Mouse (Mus musculus) lung, embryonic 15.5 days (tissue): Measurements from ENCODE around the gene Trub1. TPM values are rescaled to one million over a fixed set of nuclear protein-coding genes. Genes with fewer than 3 reads are reported as not detected.

Experiments used
- ATAC-seq: fragments of 200-750 bp; cut with Nextera tagmentation; 2 replicates; pipeline ENCODE4 v1.8.0; 2017; ENCODE audit warnings: moderate number of reproducible peaks, borderline replicate concordance; ENCODE audit not compliant: low FRiP score, low TSS enrichment; ENCODE audit errors: extremely low read depth
- H3K27ac ChIP-seq: fragments of 300-500 bp; sonication (generic); 2 replicates; pipeline ENCODE4 v1.5.1; 2015; ENCODE audit warnings: moderate library complexity, mild to moderate bottlenecking, inconsistent platforms
- H3K27me3 ChIP-seq: fragments of 300-500 bp; sonication (generic); 2 replicates; pipeline ENCODE4 v1.6.1; 2015; ENCODE audit warnings: inconsistent platforms
- H3K36me3 ChIP-seq: fragments of 300-500 bp; sonication (generic); 2 replicates; pipeline ENCODE4 v1.6.1; 2015; ENCODE audit warnings: inconsistent platforms
- H3K4me1 ChIP-seq: fragments of 300-500 bp; sonication (generic); 2 replicates; pipeline ENCODE4 v1.6.1; 2015; ENCODE audit warnings: inconsistent platforms
- H3K4me2 ChIP-seq: fragments of 300-500 bp; sonication (generic); 2 replicates; pipeline ENCODE4 v1.6.1; 2015; ENCODE audit warnings: inconsistent platforms, mild to moderate bottlenecking, moderate library complexity
- H3K4me3 ChIP-seq: fragments of 300-500 bp; sonication (generic); 2 replicates; pipeline ENCODE4 v1.5.1; 2015; ENCODE audit warnings: mild to moderate bottlenecking, inconsistent platforms
- H3K9ac ChIP-seq: fragments of 300-500 bp; sonication (generic); 2 replicates; pipeline ENCODE4 v1.6.1; 2015; ENCODE audit warnings: inconsistent platforms
- H3K9me3 ChIP-seq: fragments of 300-500 bp; sonication (generic); 2 replicates; pipeline ENCODE4 v1.6.1; 2016; ENCODE audit warnings: inconsistent platforms
- WGBS: fragments of 180-500 bp; shearing (Covaris S2); methylation state at CpG from one replicate; pipeline ENCODE4 v1.1.7; 2015; 5-methylcytosine and 5-hydroxymethylcytosine counted together
- polyA plus RNA-seq: library from polyadenylated mRNA; unstranded; fragments of >200 nt; fragmentation: Nextera tagmentation; extraction: Ambion mirVana; gene quantifications from 2 replicates; pipeline ENCODE4 v1.2.1, GENCODE M21; 2015

Trub1 gene
- polyA plus RNA-seq, 1 experiment from 2014 or later = 24.3 TPM

DNA sequence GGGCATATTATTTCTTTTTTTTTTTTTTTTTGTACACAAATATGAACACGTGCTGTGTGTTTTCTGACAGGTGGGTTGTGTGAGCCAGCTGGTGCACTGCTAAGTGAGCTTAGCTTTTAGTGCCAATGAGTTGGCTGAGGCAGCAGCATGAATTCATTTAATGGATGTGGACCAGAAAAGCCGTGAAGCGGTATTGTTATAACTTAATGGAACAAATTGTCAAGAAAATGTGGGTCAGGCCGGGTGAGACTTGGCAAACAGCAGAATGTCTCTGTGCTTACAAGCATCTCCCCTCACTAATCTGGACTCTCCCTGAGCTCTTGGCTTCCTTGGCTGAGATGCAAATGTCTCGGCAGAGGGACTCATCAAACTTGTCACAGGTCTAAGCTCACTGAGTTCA is 7.7 kb upstream of the Trub1 start:
- no peak for ATAC-seq
- peaks cover 23% of the 10 kb centered on the region for H3K4me1 ChIP-seq
- no peak overlapping the region for H3K27ac ChIP-seq
- H3K4me3 ChIP-seq = no peak overlapping the region
- 41% methylated on average over 5 of the region's 5 CpGs for WGBS
- H3K9me3 ChIP-seq = no peaks in the 10 kb centered on the region
- H3K36me3 ChIP-seq = no peaks in the 10 kb centered on the region
- no peak overlapping the region for H3K9ac ChIP-seq
- no peaks in the 10 kb centered on the region for H3K27me3 ChIP-seq
- no peak overlapping the region for H3K4me2 ChIP-seq

DNA sequence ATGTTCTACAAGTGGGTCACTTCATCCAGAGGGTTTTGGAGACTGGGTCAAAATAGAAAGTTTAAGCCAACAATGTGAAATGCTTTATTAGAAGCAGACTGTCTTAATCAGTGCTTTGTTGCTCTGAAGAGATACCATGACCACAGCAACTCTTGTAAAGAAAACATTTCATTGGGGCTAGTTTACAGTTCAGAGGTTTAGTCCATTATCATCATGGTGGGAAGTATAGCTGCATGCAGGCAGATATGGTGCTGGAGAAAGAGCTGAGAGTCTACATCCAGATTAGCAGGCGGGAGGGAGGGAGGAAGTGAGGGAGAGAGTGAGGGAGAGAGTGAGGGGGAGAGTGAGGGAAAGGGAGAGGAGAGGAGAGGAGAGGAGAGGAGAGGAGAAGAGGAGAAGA is 1.9 kb upstream of the Trub1 start:
- 56% methylated on average over 1 of the region's 1 CpGs for WGBS
- H3K4me3 ChIP-seq = no peak overlapping the region

DNA sequence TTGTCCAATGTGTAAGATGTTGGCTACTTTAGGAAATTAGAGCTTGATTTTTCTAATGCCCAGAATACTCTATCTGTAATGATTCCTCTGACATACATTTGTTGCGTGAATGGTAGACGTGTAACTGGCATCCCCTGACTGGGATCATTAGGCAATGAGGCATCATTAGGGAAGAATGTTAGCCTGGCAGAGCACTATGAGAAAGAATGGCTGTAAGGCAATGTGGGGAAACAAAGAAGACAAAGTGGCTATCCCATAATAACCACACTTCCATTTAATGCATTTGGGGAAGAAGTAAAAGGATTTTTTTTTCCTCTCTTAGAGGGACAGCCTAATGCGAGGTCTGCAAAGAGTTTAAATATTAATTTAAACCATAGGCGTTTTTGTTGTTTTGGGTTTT is 950 bp upstream of the Trub1 start:
- Histone ChIP-seq H3K4me2 (no peak overlapping the region), H3K4me1 (peaks cover 10% of the 10 kb centered on the region), H3K9me3 (no peaks in the 10 kb centered on the region), H3K27ac (no peak overlapping the region), H3K36me3 (no peaks in the 10 kb centered on the region), H3K27me3 (no peaks in the 10 kb centered on the region), H3K4me3 (no peak overlapping the region), H3K9ac (no peak overlapping the region)
- WGBS = 85% methylated on average over 4 of the region's 4 CpGs
- ATAC-seq = no peak

More for the DNA sequence above, 1.9 kb upstream of the Trub1 start:
- no peaks in the 10 kb centered on the region for H3K36me3 ChIP-seq
- H3K4me1 ChIP-seq = peaks cover 18% of the 10 kb centered on the region
- H3K9ac ChIP-seq = no peak overlapping the region
- no peak overlapping the region for H3K27ac ChIP-seq
- no peak overlapping the region for H3K4me2 ChIP-seq
- H3K27me3 ChIP-seq = no peaks in the 10 kb centered on the region
- no peak for ATAC-seq
- no peaks in the 10 kb centered on the region for H3K9me3 ChIP-seq

DNA sequence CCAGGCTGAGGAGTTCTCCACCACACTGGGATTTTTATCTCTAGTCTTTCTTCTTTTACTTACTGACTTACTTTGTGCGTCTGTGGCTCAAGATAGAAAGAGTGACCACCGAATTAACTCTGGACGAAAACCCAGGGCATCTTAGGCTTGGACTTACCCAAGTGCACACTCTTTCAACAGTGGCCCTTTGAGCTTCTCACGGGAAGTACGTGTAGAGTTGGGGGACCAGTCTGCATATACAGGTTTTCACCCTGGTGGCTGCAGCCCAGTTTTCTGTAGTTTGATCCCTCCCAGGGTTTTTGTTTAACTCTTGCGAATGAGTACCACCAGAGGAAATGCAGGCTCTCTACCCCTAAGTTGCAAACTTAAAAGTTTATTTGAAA is 497 bp downstream of the Trub1 start:
- Histone ChIP-seq H3K4me1 (peaks cover 10% of the 10 kb centered on the region), H3K4me3 (peak overlapping the region; percentile 96), H3K9me3 (no peaks in the 10 kb centered on the region), H3K27ac (peak overlapping the region; percentile 67), H3K4me2 (peak overlapping the region; percentile 60), H3K9ac (peak overlapping the region; percentile 74), H3K36me3 (peaks cover 3% of the 10 kb centered on the region; the same call in 1 of the 2 replicates), H3K27me3 (no peaks in the 10 kb centered on the region)
- ATAC-seq = peak; percentile 9; the same call in 1 of the 2 replicates
- 3% methylated on average over 6 of the region's 6 CpGs for WGBS

DNA sequence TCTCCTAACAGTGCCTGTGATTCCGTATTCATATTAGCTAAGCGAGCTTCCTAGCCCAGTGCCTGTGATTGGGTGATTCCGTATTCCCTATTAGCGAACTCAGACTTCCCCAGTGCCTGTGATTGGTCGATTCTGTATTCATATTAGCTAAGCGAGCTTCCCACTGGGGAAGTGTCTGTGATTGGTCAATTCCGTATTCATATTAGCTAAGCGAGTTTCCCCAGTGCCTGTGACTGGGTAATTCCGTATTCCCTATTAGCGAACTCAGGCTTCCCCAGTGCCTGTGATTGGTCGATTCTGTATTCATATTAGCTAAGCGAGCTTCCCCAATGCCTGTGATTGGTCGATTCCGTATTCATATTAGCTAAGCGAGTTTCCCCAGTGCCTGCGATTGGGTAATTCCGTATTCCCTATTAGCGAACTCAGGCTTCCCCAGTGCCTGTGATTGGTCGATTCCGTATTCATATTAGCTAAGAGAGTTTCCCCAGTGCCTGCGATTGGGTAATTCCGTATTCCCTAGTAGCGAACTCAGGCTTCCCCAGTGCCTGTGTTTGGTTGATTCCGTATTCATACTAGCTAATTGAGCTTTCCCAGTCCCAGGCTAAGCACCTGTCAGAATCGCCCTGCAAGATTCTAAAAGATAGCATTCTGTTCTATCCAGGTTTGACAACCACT is 2.7 kb downstream of the Trub1 start:
- no peak for ATAC-seq
- 95% methylated on average over 25 of the region's 25 CpGs for WGBS

DNA sequence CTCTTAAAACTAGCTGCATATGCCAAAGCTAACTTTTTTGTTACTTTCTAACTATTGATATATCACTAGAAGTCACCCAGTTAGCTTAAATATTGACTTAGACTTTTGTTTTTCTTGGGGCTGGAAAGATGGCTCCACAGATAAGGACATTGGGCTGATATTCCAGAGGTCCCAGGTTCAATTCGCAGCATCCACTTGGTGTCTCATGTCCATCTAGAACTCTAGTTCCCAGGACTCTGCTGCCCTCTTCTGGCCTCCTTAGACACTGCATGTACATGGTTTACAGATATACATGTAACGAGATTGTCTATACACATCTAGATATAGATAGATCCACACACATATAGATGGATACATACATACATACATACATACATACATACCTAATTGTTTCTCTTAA is 4.4 kb downstream of the Trub1 start:
- Histone ChIP-seq H3K4me1 (peaks cover 10% of the 10 kb centered on the region), H3K27me3 (no peaks in the 10 kb centered on the region), H3K9me3 (no peaks in the 10 kb centered on the region), H3K27ac (no peak overlapping the region), H3K36me3 (peaks cover 10% of the 10 kb centered on the region; the same call in 1 of the 2 replicates), H3K4me3 (no peak overlapping the region), H3K4me2 (no peak overlapping the region), H3K9ac (no peak overlapping the region)
- ATAC-seq = no peak
- 67% methylated on average over 2 of the region's 2 CpGs for WGBS

More for the DNA sequence above, 2.7 kb downstream of the Trub1 start:
- H3K4me3 ChIP-seq = no peak overlapping the region
- no peaks in the 10 kb centered on the region for H3K9me3 ChIP-seq
- peaks cover 10% of the 10 kb centered on the region; the same call in 1 of the 2 replicates for H3K36me3 ChIP-seq
- no peaks in the 10 kb centered on the region for H3K27me3 ChIP-seq
- H3K4me2 ChIP-seq = no peak overlapping the region
- H3K4me1 ChIP-seq = peaks cover 10% of the 10 kb centered on the region
- H3K9ac ChIP-seq = no peak overlapping the region
- H3K27ac ChIP-seq = no peak overlapping the region

DNA sequence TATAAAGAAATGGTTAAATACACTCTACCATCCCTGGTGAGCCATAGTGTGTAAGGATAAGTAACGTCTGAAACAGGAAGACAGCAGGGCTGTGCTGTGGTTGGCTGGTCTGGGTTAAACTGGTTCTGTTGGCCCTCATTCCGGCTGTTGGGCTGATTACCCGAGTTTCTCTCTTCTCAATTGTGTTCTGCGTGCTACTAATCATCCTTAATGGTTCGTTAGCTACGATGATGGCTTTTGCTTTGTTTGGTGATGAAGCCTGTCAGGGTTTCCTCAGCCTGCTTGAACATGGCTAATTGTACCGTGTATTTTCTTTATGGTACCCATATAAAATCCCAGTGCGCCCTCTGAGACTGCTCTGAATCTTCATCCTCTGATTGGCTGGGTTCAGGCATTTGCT is 11.0 kb downstream of the Trub1 start:
- no peak overlapping the region for H3K9ac ChIP-seq
- H3K4me3 ChIP-seq = no peak overlapping the region
- no peak overlapping the region for H3K4me2 ChIP-seq
- no peaks in the 10 kb centered on the region for H3K4me1 ChIP-seq
- no peaks in the 10 kb centered on the region for H3K27me3 ChIP-seq
- H3K9me3 ChIP-seq = no peaks in the 10 kb centered on the region
- H3K27ac ChIP-seq = no peak overlapping the region
- ATAC-seq = no peak
- 89% methylated on average over 8 of the region's 8 CpGs for WGBS
- peaks cover 8% of the 10 kb centered on the region; the same call in 1 of the 2 replicates for H3K36me3 ChIP-seq

DNA sequence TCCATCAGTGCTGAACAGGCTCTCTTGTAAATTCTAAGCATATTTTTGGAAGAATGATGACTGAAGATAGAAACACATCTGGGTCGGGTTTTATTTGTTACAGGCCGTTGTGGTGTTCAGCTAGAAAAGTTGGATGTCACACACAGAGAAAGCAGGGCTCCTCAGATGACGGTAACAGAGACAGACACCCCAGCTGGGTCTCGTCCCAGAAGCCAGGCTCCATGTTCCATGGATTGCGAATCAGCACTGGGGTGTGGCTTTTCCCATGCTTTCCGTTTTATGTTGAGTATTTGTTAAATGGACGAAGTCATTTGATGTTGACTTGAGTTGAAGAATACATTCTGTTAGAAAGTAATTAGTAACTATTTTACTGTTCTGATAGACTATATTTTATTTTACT is 13.0 kb downstream of the Trub1 start:
- WGBS = 55% methylated on average over 7 of the region's 7 CpGs
- Histone ChIP-seq H3K9me3 (no peaks in the 10 kb centered on the region), H3K4me2 (no peak overlapping the region), H3K27ac (no peak overlapping the region), H3K4me3 (no peak overlapping the region), H3K9ac (no peak overlapping the region), H3K27me3 (no peaks in the 10 kb centered on the region), H3K4me1 (no peaks in the 10 kb centered on the region), H3K36me3 (peaks cover 13% of the 10 kb centered on the region; the same call in 1 of the 2 replicates)
- ATAC-seq = no peak

DNA sequence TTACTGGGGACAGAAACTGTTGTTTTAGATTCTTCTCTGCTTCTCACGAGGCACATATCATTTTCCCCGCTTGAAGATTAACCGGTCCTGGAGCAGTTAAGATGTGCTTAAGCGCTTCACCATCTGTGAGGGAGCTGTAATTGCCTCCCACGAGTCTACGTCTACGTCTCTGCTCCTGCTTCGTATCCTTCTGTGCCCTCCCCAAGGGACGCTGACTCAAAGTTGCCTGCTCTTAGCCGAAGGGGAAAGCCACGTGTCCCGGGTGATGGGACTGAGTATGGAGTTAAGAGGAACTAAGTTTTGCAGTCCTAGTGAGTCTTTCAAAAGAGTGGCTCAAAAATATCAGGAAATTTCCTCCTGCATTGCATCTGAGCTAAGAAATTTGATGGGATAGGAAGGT is 18.3 kb downstream of the Trub1 start:
- H3K4me1 ChIP-seq = peaks cover 17% of the 10 kb centered on the region
- H3K9ac ChIP-seq = no peak overlapping the region
- WGBS = 86% methylated on average over 12 of the region's 12 CpGs
- H3K9me3 ChIP-seq = no peaks in the 10 kb centered on the region
- no peak overlapping the region for H3K27ac ChIP-seq
- peaks cover 9% of the 10 kb centered on the region; the same call in 1 of the 2 replicates for H3K36me3 ChIP-seq
- no peak overlapping the region for H3K4me3 ChIP-seq
- no peaks in the 10 kb centered on the region for H3K27me3 ChIP-seq
- H3K4me2 ChIP-seq = no peak overlapping the region
- ATAC-seq = no peak

DNA sequence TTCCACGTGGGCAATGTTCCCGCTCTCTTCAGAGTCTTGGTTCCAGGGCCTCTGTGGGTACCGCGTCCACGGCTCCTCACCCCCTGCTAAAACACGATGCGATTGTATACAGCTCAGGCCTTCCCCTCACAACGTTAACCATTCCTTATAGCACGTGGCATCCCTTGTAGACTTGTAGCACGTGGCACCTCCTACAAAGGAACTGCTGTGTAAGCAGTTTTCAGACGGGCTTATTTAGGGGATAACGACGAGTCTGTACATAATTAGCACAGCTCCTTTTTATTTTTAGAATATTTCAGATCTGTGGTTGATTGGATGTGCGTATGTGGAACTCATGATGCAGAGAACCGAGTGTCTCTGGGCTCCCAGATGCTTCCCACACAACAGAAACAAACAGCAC is 19.5 kb downstream of the Trub1 start:
- no peak for ATAC-seq
- Histone ChIP-seq H3K4me3 (no peak overlapping the region), H3K27me3 (no peaks in the 10 kb centered on the region), H3K4me2 (no peak overlapping the region), H3K4me1 (peaks cover 25% of the 10 kb centered on the region), H3K9me3 (no peaks in the 10 kb centered on the region), H3K27ac (no peak overlapping the region), H3K36me3 (peaks cover 9% of the 10 kb centered on the region; the same call in 1 of the 2 replicates), H3K9ac (no peak overlapping the region)
- 83% methylated on average over 15 of the region's 15 CpGs for WGBS

DNA sequence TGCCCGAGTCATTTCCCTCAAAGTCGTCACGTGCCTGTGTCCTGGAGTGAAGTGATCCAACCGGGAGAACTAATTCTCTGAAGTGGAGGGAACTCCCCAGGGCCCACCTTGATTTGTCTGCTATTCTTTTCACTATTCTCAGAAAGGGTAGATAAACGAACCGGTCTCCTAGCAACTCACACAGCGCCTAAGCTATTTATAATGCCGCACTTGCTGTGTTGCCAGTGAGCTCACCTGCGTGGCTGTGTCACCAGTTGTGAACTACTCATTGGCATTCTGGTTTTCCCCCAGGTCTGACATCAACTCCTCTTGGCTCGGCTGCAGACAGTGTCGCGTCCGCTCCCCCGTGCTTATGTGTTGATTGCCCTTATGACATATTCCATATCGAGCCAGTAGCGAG is 20.6 kb downstream of the Trub1 start:
- H3K27me3 ChIP-seq = no peaks in the 10 kb centered on the region
- peaks cover 36% of the 10 kb centered on the region for H3K4me1 ChIP-seq
- 52% methylated on average over 16 of the region's 16 CpGs for WGBS
- H3K9me3 ChIP-seq = no peaks in the 10 kb centered on the region
- ATAC-seq = no peak
- H3K27ac ChIP-seq = no peak overlapping the region
- no peak overlapping the region for H3K4me2 ChIP-seq
- peaks cover 9% of the 10 kb centered on the region; the same call in 1 of the 2 replicates for H3K36me3 ChIP-seq
- no peak overlapping the region for H3K9ac ChIP-seq
- H3K4me3 ChIP-seq = no peak overlapping the region

DNA sequence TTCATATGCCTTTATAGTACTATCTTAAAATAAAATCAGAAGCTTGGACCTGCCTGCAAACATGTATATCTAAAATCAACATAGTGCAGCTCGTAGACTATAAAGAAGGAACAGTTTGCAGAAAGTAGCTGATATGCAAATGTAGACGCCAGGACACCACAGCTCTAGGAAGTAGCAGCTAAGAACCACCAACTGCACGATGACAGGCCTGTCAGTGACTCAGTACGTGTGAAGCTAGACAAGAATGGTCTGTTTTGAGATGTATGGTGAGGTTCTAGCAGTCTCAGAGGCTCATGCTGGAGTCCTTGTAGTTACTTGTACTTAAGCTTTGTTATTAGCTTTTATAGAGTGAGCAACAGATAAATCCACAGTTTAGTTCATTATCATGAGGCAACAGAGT is 22.6 kb downstream of the Trub1 start:
- peaks cover 42% of the 10 kb centered on the region for H3K4me1 ChIP-seq
- H3K36me3 ChIP-seq = no peaks in the 10 kb centered on the region; the same call in 1 of the 2 replicates
- H3K27me3 ChIP-seq = no peaks in the 10 kb centered on the region
- H3K9me3 ChIP-seq = no peaks in the 10 kb centered on the region
- WGBS = 32% methylated on average over 4 of the region's 4 CpGs
- ATAC-seq = peak; percentile 76; the same call in 1 of the 2 replicates
- peak overlapping the region; percentile 16; the same call in 1 of the 2 replicates for H3K27ac ChIP-seq
- no peak overlapping the region for H3K4me2 ChIP-seq
- no peak overlapping the region for H3K4me3 ChIP-seq
- H3K9ac ChIP-seq = no peak overlapping the region
